Mouse (Mus musculus) hindbrain, embryonic 13.5 days (tissue): ENCODE measurements around the gene Bcl7c. TPM values are rescaled to one million over a fixed set of nuclear protein-coding genes. Genes with fewer than 3 reads are reported as not detected.

Experiments used
- ATAC-seq: fragments of 200-750 bp; cut with Nextera tagmentation; 2 replicates; pipeline ENCODE4 v1.8.0; 2017; ENCODE audit warnings: moderate TSS enrichment; ENCODE audit not compliant: low FRiP score
- H3K27ac ChIP-seq: fragments of 300-500 bp; sonication (generic); 2 replicates; pipeline ENCODE4 v1.5.1; 2015; ENCODE audit warnings: inconsistent platforms, mild to moderate bottlenecking, moderate library complexity
- H3K27me3 ChIP-seq: fragments of 300-500 bp; sonication (generic); 2 replicates; pipeline ENCODE4 v1.6.1; 2015; ENCODE audit warnings: mild to moderate bottlenecking, inconsistent platforms
- H3K36me3 ChIP-seq: fragments of 300-500 bp; sonication (generic); 2 replicates; pipeline ENCODE4 v1.6.1; 2015; ENCODE audit warnings: mild to moderate bottlenecking, inconsistent platforms
- H3K4me1 ChIP-seq: fragments of 300-500 bp; sonication (generic); replicated peaks from 2 replicates; pipeline ENCODE4 v1.6.1; 2015; ENCODE audit warnings: inconsistent platforms
- H3K4me2 ChIP-seq: fragments of 300-500 bp; sonication (generic); 2 replicates; pipeline ENCODE4 v1.6.1; 2015; ENCODE audit warnings: inconsistent platforms, mild to moderate bottlenecking, moderate library complexity
- H3K4me3 ChIP-seq: fragments of 300-500 bp; sonication (generic); 2 replicates; pipeline ENCODE4 v1.5.1; 2015; ENCODE audit warnings: mild to moderate bottlenecking, inconsistent platforms
- H3K9ac ChIP-seq: fragments of 300-500 bp; sonication (generic); 2 replicates; pipeline ENCODE4 v1.6.1; 2015; ENCODE audit warnings: mild to moderate bottlenecking, inconsistent platforms
- H3K9me3 ChIP-seq: fragments of 300-500 bp; sonication (generic); 2 replicates; pipeline ENCODE4 v1.6.1; 2016; ENCODE audit warnings: inconsistent platforms
- WGBS: fragments of 180-500 bp; shearing (Covaris S2); methylation state at CpG from one replicate; pipeline ENCODE4 v1.1.7; 2015; 5-methylcytosine and 5-hydroxymethylcytosine counted together
- polyA plus RNA-seq: library from polyadenylated mRNA; unstranded; fragments of >200 nt; fragmentation: Nextera tagmentation; extraction: Ambion mirVana; gene quantifications from 2 replicates; pipeline ENCODE4 v1.2.1, GENCODE M21; 2015

Bcl7c gene
- polyA plus RNA-seq, 1 experiment from 2014 or later = 47.0 TPM

GRCm38 (mm10) chr7:127674977-127675376 lies 33.8 kb downstream of the Bcl7c start:
- peak overlapping the region; percentile 16; the same call in 1 of the 2 replicates for H3K9ac ChIP-seq

DNA sequence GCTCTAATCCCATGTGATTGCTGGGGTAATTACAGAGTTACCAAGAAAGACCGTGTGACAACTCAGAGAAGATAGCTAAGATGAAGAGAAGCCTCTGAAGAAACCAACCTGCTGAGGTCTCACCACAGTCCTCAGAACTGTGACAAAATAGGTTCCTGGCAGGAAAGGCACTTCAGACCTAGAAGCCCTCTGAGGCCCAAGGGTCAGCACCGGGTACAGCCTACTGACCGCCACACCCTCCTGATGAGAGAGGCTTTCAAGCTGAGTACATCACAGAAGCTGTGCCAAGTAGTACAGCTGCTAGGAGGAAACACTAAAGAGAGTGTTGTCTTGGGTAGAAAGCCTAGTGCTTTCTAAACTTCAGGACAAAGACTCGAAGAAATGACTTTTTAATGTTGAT lies 36.0 kb downstream of the Bcl7c start:
- H3K36me3 ChIP-seq = peaks cover 11% of the 10 kb centered on the region
- H3K4me1 ChIP-seq = peaks cover 5% of the 10 kb centered on the region
- H3K27ac ChIP-seq = no peak overlapping the region
- ATAC-seq = no peak
- no peak overlapping the region for H3K4me3 ChIP-seq
- no peak overlapping the region for H3K4me2 ChIP-seq
- H3K27me3 ChIP-seq = no peaks in the 10 kb centered on the region
- H3K9me3 ChIP-seq = no peaks in the 10 kb centered on the region
- no peak overlapping the region for H3K9ac ChIP-seq
- 81% methylated on average over 4 of the region's 4 CpGs for whole genome bisulfite sequencing

More at GRCm38 (mm10) chr7:127674977-127675376, 33.8 kb downstream of the Bcl7c start:
- Histone ChIP-seq H3K36me3 (peaks cover 11% of the 10 kb centered on the region), H3K4me2 (no peak overlapping the region), H3K27ac (peak overlapping the region; percentile 53), H3K4me1 (peaks cover 5% of the 10 kb centered on the region), H3K4me3 (no peak overlapping the region), H3K9me3 (no peaks in the 10 kb centered on the region), H3K27me3 (no peaks in the 10 kb centered on the region)
- peak; percentile 75 for ATAC-seq
- WGBS = 3% methylated on average over 5 of the region's 5 CpGs

- peaks cover 5% of the 10 kb centered on the region for H3K36me3 ChIP-seq
- no peak overlapping the region for H3K4me3 ChIP-seq
- no peak overlapping the region for H3K9ac ChIP-seq
- no peak overlapping the region for H3K4me2 ChIP-seq
- no peaks in the 10 kb centered on the region for H3K27me3 ChIP-seq
- WGBS = 86% methylated on average over 11 of the region's 11 CpGs
- no peaks in the 10 kb centered on the region for H3K9me3 ChIP-seq
- H3K27ac ChIP-seq = no peak overlapping the region
- no peak for ATAC-seq
- H3K4me1 ChIP-seq = peaks cover 5% of the 10 kb centered on the region
These were observed 36.6 kb downstream of the Bcl7c start for GRCm38 (mm10) chr7:127671880-127672774.

- H3K9me3 ChIP-seq = no peaks in the 10 kb centered on the region
- H3K4me3 ChIP-seq = no peak overlapping the region
- ATAC-seq = no peak
- H3K27ac ChIP-seq = no peak overlapping the region
- H3K36me3 ChIP-seq = peaks cover 39% of the 10 kb centered on the region
- no peaks in the 10 kb centered on the region for H3K4me1 ChIP-seq
- H3K9ac ChIP-seq = no peak overlapping the region
- 84% methylated on average over 8 of the region's 8 CpGs for WGBS
- H3K4me2 ChIP-seq = no peak overlapping the region
- H3K27me3 ChIP-seq = no peaks in the 10 kb centered on the region
These were observed 41.6 kb downstream of the Bcl7c start for GRCm38 (mm10) chr7:127667171-127667570.

DNA sequence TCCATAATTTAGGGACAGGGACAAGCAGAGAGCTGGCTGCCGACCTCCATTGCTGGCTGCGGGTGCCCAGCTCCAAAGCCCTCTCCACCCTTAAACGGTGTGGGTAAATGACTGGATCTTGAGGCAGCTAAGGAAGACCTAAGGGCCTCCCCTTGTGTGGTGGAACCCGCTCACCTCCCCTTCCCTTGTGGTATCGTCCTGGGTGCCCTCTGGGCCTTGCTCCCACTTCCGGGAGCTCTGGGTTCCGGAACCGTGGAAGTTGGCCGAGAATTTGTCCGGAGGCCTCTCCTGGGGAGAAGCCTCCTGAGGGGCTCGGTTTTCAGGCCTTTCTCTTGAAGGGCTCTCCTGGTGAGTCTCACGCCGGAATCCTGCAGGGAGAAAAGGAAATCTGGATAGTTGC lies 42.1 kb downstream of the Bcl7c start:
- no peak overlapping the region for H3K27ac ChIP-seq

DNA sequence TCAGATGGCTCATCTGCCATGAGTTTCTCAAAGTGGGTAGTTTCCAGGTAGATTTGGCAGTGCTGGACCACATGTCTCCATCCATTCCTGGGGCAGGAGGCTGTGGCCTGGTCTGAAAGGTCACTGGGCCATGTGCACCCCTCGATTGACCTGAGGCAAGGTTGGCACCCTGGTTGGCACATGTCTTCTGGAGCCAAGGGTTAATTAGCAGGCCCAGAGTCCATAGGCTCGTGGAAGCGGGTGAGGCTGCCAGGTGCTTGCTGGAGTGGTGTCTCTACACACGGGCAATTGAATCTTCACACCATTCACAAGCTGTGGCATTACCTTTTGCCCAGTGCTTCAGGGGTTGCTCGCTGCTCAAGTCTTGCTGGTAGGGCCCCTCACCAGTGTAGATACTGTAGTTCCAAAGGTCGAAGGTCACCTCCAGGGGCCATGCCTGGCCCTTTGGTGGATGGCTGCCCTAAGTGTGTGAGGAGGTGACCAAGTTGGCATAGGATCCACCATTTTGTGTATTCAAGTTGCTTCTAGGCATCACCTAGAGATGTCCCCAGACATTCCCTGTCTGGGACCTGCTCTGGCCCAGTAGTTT lies 42.6 kb downstream of the Bcl7c start:
- ATAC-seq = no peak
- no peak overlapping the region for H3K4me3 ChIP-seq
- H3K4me2 ChIP-seq = no peak overlapping the region
- WGBS = 94% methylated on average over 6 of the region's 6 CpGs
- H3K36me3 ChIP-seq = peaks cover 39% of the 10 kb centered on the region
- no peak overlapping the region for H3K27ac ChIP-seq
- no peaks in the 10 kb centered on the region for H3K9me3 ChIP-seq
- H3K27me3 ChIP-seq = no peaks in the 10 kb centered on the region
- H3K4me1 ChIP-seq = no peaks in the 10 kb centered on the region
- H3K9ac ChIP-seq = no peak overlapping the region

More for the DNA sequence above, 42.1 kb downstream of the Bcl7c start:
- H3K9ac ChIP-seq = no peak overlapping the region
- H3K4me2 ChIP-seq = no peak overlapping the region
- no peaks in the 10 kb centered on the region for H3K9me3 ChIP-seq
- 90% methylated on average over 13 of the region's 13 CpGs for WGBS
- ATAC-seq = no peak
- no peaks in the 10 kb centered on the region for H3K27me3 ChIP-seq
- no peaks in the 10 kb centered on the region for H3K4me1 ChIP-seq
- peaks cover 39% of the 10 kb centered on the region for H3K36me3 ChIP-seq
- no peak overlapping the region for H3K4me3 ChIP-seq

GRCm38 (mm10) chr7:127662926-127663325 lies 45.8 kb downstream of the Bcl7c start:
- Histone ChIP-seq H3K4me3 (no peak overlapping the region), H3K9ac (no peak overlapping the region), H3K4me1 (no peaks in the 10 kb centered on the region), H3K27me3 (no peaks in the 10 kb centered on the region), H3K36me3 (peaks cover 39% of the 10 kb centered on the region), H3K9me3 (no peaks in the 10 kb centered on the region), H3K27ac (no peak overlapping the region), H3K4me2 (no peak overlapping the region)
- no peak for ATAC-seq
- WGBS = 87% methylated on average over 6 of the region's 6 CpGs

DNA sequence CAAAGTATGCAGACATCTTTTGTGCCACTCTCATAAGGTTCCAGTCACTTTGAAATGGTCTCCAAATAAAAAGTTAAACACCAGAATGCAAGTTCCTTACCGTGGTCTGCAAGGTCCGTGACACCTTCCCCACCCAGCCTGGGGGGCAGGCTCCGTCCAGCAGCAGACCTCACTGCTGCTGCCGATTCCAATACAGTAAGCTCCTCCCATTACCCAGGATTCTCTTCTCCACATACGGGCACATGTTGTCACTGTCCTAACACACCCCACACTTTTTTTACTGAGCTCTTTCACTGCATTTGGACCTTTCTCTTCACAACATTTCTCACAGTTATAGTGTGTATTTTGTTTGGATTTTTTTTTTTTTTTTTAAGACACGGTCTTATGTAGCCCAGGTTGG lies 46.9 kb downstream of the Bcl7c start:
- Histone ChIP-seq H3K36me3 (peaks cover 39% of the 10 kb centered on the region), H3K9me3 (peaks cover 5% of the 10 kb centered on the region; the same call in 1 of the 2 replicates), H3K4me2 (no peak overlapping the region), H3K27me3 (no peaks in the 10 kb centered on the region), H3K9ac (no peak overlapping the region), H3K4me3 (no peak overlapping the region), H3K4me1 (no peaks in the 10 kb centered on the region), H3K27ac (no peak overlapping the region)
- ATAC-seq = no peak
- WGBS = 86% methylated on average over 6 of the region's 6 CpGs

- no peaks in the 10 kb centered on the region for H3K4me1 ChIP-seq
- H3K4me2 ChIP-seq = no peak overlapping the region
- no peak overlapping the region for H3K9ac ChIP-seq
- peaks cover 29% of the 10 kb centered on the region for H3K36me3 ChIP-seq
- no peak for ATAC-seq
- no peaks in the 10 kb centered on the region for H3K27me3 ChIP-seq
- H3K27ac ChIP-seq = no peak overlapping the region
- H3K9me3 ChIP-seq = peaks cover 5% of the 10 kb centered on the region; the same call in 1 of the 2 replicates
- 87% methylated on average over 3 of the region's 3 CpGs for WGBS
- H3K4me3 ChIP-seq = no peak overlapping the region
These were observed 47.9 kb downstream of the Bcl7c start for GRCm38 (mm10) chr7:127660882-127661281.

- no peak overlapping the region for H3K9ac ChIP-seq
- H3K27me3 ChIP-seq = 0 out of 2 replicates have a peak, but pooled peaks cover 3% of the 10 kb centered on the region
- peaks cover 5% of the 10 kb centered on the region; the same call in 1 of the 2 replicates for H3K9me3 ChIP-seq
- peaks cover 3% of the 10 kb centered on the region; the same call in 1 of the 2 replicates for H3K4me1 ChIP-seq
- ATAC-seq = no peak
- WGBS = 42% methylated on average over 4 of the region's 4 CpGs
- H3K4me2 ChIP-seq = no peak overlapping the region
- no peaks in the 10 kb centered on the region for H3K36me3 ChIP-seq
- H3K4me3 ChIP-seq = no peak overlapping the region
- no peak overlapping the region for H3K27ac ChIP-seq
These were observed 51.8 kb downstream of the Bcl7c start for GRCm38 (mm10) chr7:127656946-127657345.

DNA sequence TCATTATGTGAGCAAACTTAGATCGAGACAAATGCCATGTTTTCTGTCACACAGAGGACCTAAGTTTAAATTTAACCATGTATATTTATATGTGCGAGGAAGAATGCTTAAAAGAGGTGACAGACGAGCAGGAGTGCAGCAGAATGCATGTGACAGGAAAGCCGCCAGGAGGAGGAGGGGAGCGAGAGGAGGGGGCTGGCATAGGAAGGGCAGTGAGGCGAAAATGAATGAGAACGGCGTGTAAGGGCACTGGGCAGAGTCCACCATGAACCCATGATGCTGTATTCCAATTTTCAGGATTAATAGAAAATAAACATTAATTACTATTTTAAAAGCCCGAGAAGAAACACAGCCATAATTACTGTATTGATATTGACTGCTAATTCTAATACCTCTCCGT lies 54.4 kb downstream of the Bcl7c start:
- Histone ChIP-seq H3K9me3 (peaks cover 5% of the 10 kb centered on the region; the same call in 1 of the 2 replicates), H3K27ac (no peak overlapping the region), H3K4me3 (no peak overlapping the region), H3K9ac (no peak overlapping the region), H3K36me3 (no peaks in the 10 kb centered on the region), H3K4me1 (peaks cover 5% of the 10 kb centered on the region; the same call in 1 of the 2 replicates), H3K27me3 (0 out of 2 replicates have a peak, but pooled peaks cover 8% of the 10 kb centered on the region), H3K4me2 (no peak overlapping the region)
- WGBS = 75% methylated on average over 10 of the region's 10 CpGs
- ATAC-seq = no peak

GRCm38 (mm10) chr7:127652050-127652449 lies 56.7 kb downstream of the Bcl7c start:
- Histone ChIP-seq H3K4me3 (no peak overlapping the region), H3K9me3 (peaks cover 1% of the 10 kb centered on the region; the same call in 1 of the 2 replicates), H3K27ac (no peak overlapping the region), H3K4me1 (peaks cover 5% of the 10 kb centered on the region; the same call in 1 of the 2 replicates), H3K36me3 (no peaks in the 10 kb centered on the region), H3K4me2 (peak overlapping the region; percentile 39), H3K9ac (peak overlapping the region; percentile 51; the same call in 1 of the 2 replicates), H3K27me3 (0 out of 2 replicates have a peak, but pooled peaks cover 8% of the 10 kb centered on the region)
- ATAC-seq = no peak
- WGBS = 14% methylated on average over 18 of the region's 18 CpGs
